Mouse (Mus musculus) stomach, postnatal 0 days (tissue): Measurements from ENCODE around the gene Cpt1c.

Experiments
- CTCF ChIP-seq: IDR thresholded peaks from 2 replicates; pipeline ENCODE4 v1.5.1; 2016; ENCODE audit warnings: antibody characterized with exemption, low read depth, mild to moderate bottlenecking, moderate library complexity
- EP300 ChIP-seq: optimal IDR thresholded peaks from 2 replicates; pipeline ENCODE3; 2016; ENCODE audit warnings: antibody characterized with exemption

GRCm38 (mm10) chr7:44916881-44917280 is 57.8 kb downstream of the Cpt1c start:
- no peak for TF ChIP-seq CTCF
- TF ChIP-seq EP300, result no peak
